Mouse (Mus musculus) intestine, embryonic 16.5 days (tissue): Measurements from ENCODE around the gene Gm49630. TPM values are rescaled to one million over a fixed set of nuclear protein-coding genes. Genes with fewer than 3 reads are reported as not detected.
"Not testable (repeated sequence)": the region's sequence is repeated elsewhere in the genome, so short reads cannot be mapped to it uniquely, and the experiment has no call there.

ENCODE experiments used
- ATAC-seq: fragments of 200-750 bp; cut with Nextera tagmentation; 2 replicates; pipeline ENCODE4 v1.8.0; 2017; ENCODE audit warnings: moderate TSS enrichment, moderate library complexity
- H3K27ac ChIP-seq: fragments of 300-500 bp; sonication (generic); 2 replicates; pipeline ENCODE4 v1.5.1; 2014; ENCODE audit warnings: mild to moderate bottlenecking, low read length
- H3K27me3 ChIP-seq: fragments of 300-500 bp; sonication (generic); replicated peaks from 2 replicates; pipeline ENCODE4 v1.6.1; 2014; ENCODE audit warnings: low read length, control low read depth, mixed read lengths; ENCODE audit not compliant: control insufficient read depth, insufficient read depth
- H3K36me3 ChIP-seq: fragments of 300-500 bp; sonication (generic); 2 replicates; pipeline ENCODE4 v1.6.1; 2014; ENCODE audit warnings: low read length, control low read depth; ENCODE audit not compliant: control insufficient read depth, insufficient read depth
- H3K4me1 ChIP-seq: fragments of 300-500 bp; sonication (generic); 2 replicates; pipeline ENCODE4 v1.6.1; 2014; ENCODE audit warnings: low read length, control low read depth, mixed read lengths; ENCODE audit not compliant: control insufficient read depth, insufficient read depth
- H3K4me2 ChIP-seq: fragments of 300-500 bp; sonication (generic); 2 replicates; pipeline ENCODE4 v1.6.1; 2014; ENCODE audit warnings: low read depth, low read length, control low read depth
- H3K4me3 ChIP-seq: fragments of 300-500 bp; sonication (generic); 2 replicates; pipeline ENCODE4 v1.5.1; 2014; ENCODE audit warnings: mild to moderate bottlenecking, low read length
- H3K9ac ChIP-seq: fragments of 300-500 bp; sonication (generic); 2 replicates; pipeline ENCODE4 v1.6.1; 2014; ENCODE audit warnings: low read depth, low read length
- H3K9me3 ChIP-seq: fragments of 300-500 bp; sonication (generic); 2 replicates; pipeline ENCODE4 v1.6.1; 2016; ENCODE audit warnings: low read length, control low read depth; ENCODE audit not compliant: control insufficient read depth
- WGBS: fragments of 180-500 bp; shearing (Covaris S2); extraction: QIAGEN DNeasy Blood & Tissue Kit; methylation state at CpG from one replicate; pipeline ENCODE4 v1.1.7; 2014; 5-methylcytosine and 5-hydroxymethylcytosine counted together
- polyA plus RNA-seq: library from polyadenylated mRNA; unstranded; fragments of >200 nt; fragmentation: Nextera tagmentation; extraction: Ambion mirVana; gene quantifications from 2 replicates; pipeline ENCODE4 v1.2.1, GENCODE M21; 2015

Gene Gm49630
- polyA plus RNA-seq, 1 experiment from 2014 or later: not detected

DNA sequence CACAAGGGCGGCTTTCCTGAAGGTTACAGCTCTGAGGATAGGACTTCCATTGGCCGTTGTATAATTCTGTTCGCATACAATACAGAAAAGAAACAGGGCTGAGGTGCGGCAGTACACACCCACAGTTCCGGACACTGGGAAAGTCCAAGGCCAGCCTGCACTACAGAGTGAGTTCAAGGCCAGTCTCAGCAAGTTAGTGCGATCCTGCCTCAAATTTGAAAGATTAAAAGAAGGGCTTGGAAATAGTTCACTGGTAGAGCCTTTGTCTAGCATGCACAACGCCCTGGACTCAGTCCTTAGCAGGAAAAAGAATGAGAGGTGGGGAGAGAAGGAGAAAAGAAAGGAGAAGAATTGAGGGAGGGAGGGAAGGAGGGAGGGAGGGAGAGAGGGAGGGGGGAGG is 23.3 kb upstream of the Gm49630 start:
- ATAC-seq, H3K4me3 ChIP-seq, H3K9ac ChIP-seq, H3K4me2 ChIP-seq, H3K9me3 ChIP-seq, H3K27ac ChIP-seq, H3K36me3 ChIP-seq, H3K4me1 ChIP-seq, H3K27me3 ChIP-seq: not testable (repeated sequence)
- 84% methylated on average over 7 of the region's 7 CpGs for WGBS

DNA sequence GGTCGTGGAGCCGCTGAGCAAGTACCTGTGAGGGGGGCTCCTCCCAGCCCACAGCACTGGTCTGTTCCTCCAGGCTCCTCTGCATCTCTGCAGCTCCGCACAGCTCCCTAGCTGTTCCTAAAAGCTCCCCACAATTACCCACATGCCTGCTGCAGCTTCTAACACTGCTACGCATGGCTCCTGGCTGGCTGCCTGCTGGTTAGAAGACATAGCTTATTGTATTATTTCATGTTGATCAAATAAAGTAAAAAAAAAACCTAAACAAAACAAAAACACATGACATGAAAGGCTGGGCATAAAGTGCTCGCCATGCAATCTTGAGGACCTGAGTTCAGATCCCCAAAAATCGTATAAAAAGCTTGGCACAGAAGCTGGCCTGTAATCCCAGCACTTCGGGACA is 18.1 kb upstream of the Gm49630 start:
- not testable (repeated sequence) for H3K27me3 ChIP-seq, H3K9ac ChIP-seq, H3K4me1 ChIP-seq, H3K27ac ChIP-seq, H3K9me3 ChIP-seq, H3K4me3 ChIP-seq, H3K36me3 ChIP-seq, ATAC-seq, H3K4me2 ChIP-seq
- WGBS: 67% methylated on average over 7 of the region's 7 CpGs

- not testable (repeated sequence) for H3K27me3 ChIP-seq, H3K27ac ChIP-seq, H3K4me2 ChIP-seq, H3K4me3 ChIP-seq, H3K4me1 ChIP-seq, H3K36me3 ChIP-seq, H3K9ac ChIP-seq, ATAC-seq, H3K9me3 ChIP-seq
- 71% methylated on average over 6 of the region's 8 CpGs for WGBS
Observed at GRCm38 (mm10) chr17:7388958-7389356, 17.2 kb upstream of the Gm49630 start.

DNA sequence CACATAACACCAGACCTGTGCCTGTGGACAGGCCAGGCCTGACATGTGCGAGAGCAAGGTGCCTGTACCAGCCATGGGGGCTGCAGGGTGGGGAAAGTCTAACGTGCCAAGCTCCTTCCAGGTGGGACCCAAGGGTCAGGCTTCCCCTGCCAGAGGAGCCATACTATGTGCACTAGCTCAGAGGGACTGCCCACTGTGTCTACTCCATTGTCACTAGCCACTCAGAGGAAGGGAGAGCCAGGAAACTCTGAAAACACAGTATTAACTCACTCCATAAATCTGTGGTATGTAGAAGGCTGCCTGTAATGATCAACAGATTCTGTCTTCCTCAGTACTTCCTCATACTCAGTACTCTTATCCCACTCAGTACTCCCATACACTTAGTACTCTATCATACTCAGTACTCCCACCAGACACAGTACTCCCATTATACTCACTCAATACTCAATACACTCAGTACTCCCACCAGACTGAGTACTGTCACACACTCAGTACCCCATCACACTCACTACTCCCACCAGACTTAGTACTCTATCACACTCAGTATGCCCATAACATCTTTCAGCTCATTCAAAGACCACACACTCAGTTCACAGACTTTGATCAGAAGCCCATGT is 16.7 kb upstream of the Gm49630 start:
- ATAC-seq, H3K36me3 ChIP-seq, H3K9ac ChIP-seq, H3K4me1 ChIP-seq, H3K4me2 ChIP-seq, H3K27me3 ChIP-seq, H3K27ac ChIP-seq, H3K9me3 ChIP-seq, H3K4me3 ChIP-seq: not testable (repeated sequence)
- WGBS: no CpG with 5 or more reads among the region's 2 CpGs

DNA sequence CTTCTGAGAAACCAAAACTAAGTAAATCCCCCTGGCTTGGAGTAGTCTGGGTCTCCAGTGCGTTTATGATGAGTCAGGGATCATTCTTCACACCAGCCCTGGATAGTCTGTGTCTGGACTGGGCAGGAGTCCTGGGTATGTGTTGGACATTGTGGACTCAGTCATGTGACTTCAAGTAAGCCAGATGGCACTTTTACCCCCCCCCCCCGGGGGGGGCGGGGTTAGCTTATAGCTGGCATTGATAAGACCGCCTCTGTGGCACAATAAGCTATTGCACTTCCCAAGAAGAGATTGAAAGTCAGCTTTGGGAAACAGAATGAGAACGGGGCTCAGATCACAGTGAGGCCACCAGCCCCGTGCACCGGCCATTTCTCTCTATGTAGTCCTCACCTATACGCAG is 14.2 kb upstream of the Gm49630 start:
- H3K9ac ChIP-seq, H3K9me3 ChIP-seq, ATAC-seq, H3K4me2 ChIP-seq, H3K27ac ChIP-seq, H3K4me3 ChIP-seq, H3K27me3 ChIP-seq, H3K4me1 ChIP-seq, H3K36me3 ChIP-seq: not testable (repeated sequence)
- 65% methylated on average over 8 of the region's 8 CpGs for WGBS

DNA sequence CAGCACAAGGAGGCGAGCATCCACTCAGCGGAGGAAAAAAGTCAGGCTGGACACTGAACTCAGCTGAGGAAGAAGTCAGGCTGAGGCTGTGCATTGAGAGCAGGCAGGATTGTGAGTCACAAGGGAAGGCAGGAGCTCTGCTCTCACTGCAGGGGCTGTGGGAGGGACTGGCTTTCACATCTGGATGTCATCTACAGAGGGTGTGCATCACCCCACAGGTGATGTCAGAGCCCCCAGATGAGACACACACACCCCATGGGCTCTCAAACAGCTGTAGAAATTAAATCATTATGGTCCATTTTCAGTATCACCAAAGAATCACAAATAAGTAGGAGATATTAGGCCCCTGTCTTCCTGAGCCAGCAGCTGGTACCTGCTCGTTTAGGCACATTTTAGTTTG is 13.6 kb upstream of the Gm49630 start, which contains the start of gene Unc93a2:
TSS of gene Unc93a2 (minus strand) at position 101 of the 400 bp plus-strand sequence.
- not testable (repeated sequence) for H3K9ac ChIP-seq, H3K4me2 ChIP-seq, ATAC-seq, H3K36me3 ChIP-seq, H3K4me1 ChIP-seq, H3K27me3 ChIP-seq, H3K4me3 ChIP-seq, H3K27ac ChIP-seq, H3K9me3 ChIP-seq
- WGBS: 76% methylated on average over 3 of the region's 3 CpGs

DNA sequence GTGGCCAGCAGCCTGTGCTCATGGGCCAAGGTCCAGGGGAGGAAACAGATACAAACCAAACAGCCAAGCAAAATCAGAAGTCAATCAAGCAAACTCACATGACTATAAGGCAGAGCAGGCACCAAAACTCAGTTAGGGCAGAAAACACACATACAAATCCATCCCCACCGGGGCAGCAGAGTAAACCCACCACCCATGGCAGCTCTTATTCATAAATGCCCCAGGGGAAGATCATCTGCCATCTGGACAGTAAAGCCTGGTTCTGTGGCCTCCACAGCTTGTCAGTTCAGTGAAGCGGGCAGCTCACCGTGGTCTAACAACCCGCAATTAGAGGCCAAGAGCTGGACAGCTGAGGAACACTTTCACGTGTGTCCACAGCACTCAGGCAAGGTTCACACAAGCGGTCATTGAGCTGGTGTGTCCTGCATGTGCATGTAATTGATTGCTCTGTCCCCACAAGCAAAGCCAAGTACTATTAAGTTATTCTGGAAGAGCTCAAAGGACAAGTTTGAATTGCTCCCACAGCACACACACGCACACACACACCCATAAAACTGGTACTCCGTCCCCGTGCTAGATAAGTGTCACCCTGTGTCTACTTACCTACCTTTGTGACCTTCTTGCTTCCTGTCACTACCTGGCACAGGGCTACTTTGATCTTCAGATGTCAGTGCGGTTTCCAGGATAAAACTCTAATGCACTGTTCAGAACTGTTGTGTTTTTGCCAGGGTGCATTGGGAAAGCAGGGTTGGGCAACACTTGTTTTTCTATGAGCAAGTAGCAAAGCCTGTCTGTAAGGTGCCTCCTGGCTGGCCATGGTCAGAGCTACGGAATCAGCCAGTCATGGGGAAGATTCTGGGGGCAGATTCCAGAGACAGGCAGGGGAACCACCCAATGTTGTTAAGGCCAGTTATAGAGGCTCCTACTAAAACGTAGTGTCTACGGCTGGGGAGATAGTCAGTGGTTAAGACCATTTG is 11.7 kb upstream of the Gm49630 start:
- not testable (repeated sequence) for H3K4me3 ChIP-seq, H3K9me3 ChIP-seq, H3K4me2 ChIP-seq, H3K4me1 ChIP-seq, H3K27me3 ChIP-seq, H3K9ac ChIP-seq, H3K27ac ChIP-seq, H3K36me3 ChIP-seq
- ATAC-seq: peak; percentile 83
- 58% methylated on average over 10 of the region's 13 CpGs for WGBS

GRCm38 (mm10) chr17:7382711-7383110 is 10.9 kb upstream of the Gm49630 start:
- H3K27me3 ChIP-seq, H3K9me3 ChIP-seq, H3K36me3 ChIP-seq, H3K4me2 ChIP-seq, H3K9ac ChIP-seq, H3K27ac ChIP-seq, H3K4me3 ChIP-seq, ATAC-seq, H3K4me1 ChIP-seq: not testable (repeated sequence)
- whole genome bisulfite sequencing: 81% methylated on average over 1 of the region's 3 CpGs

GRCm38 (mm10) chr17:7377907-7378306 is 6.1 kb upstream of the Gm49630 start:
- 29% methylated on average over 1 of the region's 3 CpGs for WGBS
- H3K4me1 ChIP-seq, H3K9me3 ChIP-seq, H3K4me2 ChIP-seq, H3K36me3 ChIP-seq, H3K27me3 ChIP-seq, H3K27ac ChIP-seq, ATAC-seq, H3K9ac ChIP-seq, H3K4me3 ChIP-seq: not testable (repeated sequence)
